Comparison of ENCODE assay signal across 17 mouse cellular contexts in genomic region chr1:191471489-191471888, GRCm38 (mm10).
"Had no signal": no experiment of that assay in that cellular context is flagged by ENCODE, and none has a peak within 500 bp of the region (broad histone marks: within the 10 kb centered on the region; RNA-seq: fewer than 3 reads in every experiment).

No protein-coding gene starts in this region.

- H3K9ac ChIP-seq: limb, embryonic 15.5 days; neural tube, embryonic 15.5 days had no signal

- H3K4me2 ChIP-seq: limb, embryonic 15.5 days had no signal

- H3K4me3 ChIP-seq: limb, embryonic 15.5 days; midbrain, embryonic 10.5 days; myocyte; neural tube, embryonic 15.5 days had no signal

- ATAC-seq: inflammation-experienced regulatory T-cells, adult 6 months; intestine, postnatal 0 days had no signal

- H3K36me3 ChIP-seq: limb, embryonic 15.5 days; midbrain, embryonic 10.5 days; neural tube, embryonic 15.5 days had no signal

- H3K9me3 ChIP-seq: limb, embryonic 15.5 days; midbrain, embryonic 10.5 days; neural tube, embryonic 15.5 days had no signal

- H3K27me3 ChIP-seq: limb, embryonic 15.5 days; neural tube, embryonic 15.5 days had no signal

- H3K27ac ChIP-seq: kidney, postnatal 0 days had no signal

- DNase-seq: kidney, adult 8-10 months; kidney, postnatal 36 days; lung, adult 18-20 months; lung, postnatal 36 days; midbrain, embryonic 14.5 days; retina, postnatal 1 day; right cerebral cortex, postnatal 4 days; spleen, adult 18-20 months; thymus, adult 2 months; thymus, postnatal 25 days had no signal
